Mouse (Mus musculus) cerebellum, adult 11-12 months (tissue): ENCODE data around the gene 1700010I14Rik.

ENCODE experiments used
- DNase-seq: peaks from one replicate; pipeline ENCODE4 v3.0.0; 2022

The 1700010I14Rik gene

DNA sequence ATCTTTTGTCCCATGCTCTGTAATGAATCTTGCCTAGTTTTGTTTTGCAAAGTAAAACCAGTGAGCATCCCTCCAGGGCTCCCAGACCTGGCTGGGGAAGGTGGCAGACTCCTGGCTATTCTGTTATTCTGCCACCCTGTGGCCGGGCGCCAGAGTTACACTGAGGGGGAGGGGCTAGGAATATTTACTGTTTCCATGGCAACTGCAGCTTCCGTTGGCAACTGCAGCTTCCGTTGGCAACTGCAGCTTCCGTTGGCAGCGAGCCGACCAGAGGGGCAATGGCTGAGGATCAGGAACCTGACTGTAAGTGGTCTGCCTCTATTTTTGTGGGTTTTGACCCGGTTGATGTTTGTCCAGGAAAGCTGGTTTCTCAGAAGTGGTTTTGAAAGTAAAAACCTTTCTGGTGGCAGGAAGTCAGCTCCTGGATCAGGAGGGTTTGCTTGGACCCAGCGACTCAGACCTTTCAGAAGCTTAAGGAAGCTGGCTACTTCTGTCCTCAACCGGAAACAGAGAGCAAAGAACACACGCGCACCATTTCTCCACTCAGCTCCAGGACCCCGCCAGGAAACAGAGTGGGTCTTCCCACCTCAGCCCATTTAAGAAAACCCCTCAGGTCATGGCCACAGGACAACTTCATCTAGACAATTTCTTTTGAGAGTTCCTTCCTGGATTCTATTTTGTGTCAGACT is at the start of gene 1700010I14Rik:
Gene 1700010I14Rik (plus strand): TSS at position 215 of the 689 bp plus-strand sequence.
- DNase-seq = peak; percentile 62

DNA sequence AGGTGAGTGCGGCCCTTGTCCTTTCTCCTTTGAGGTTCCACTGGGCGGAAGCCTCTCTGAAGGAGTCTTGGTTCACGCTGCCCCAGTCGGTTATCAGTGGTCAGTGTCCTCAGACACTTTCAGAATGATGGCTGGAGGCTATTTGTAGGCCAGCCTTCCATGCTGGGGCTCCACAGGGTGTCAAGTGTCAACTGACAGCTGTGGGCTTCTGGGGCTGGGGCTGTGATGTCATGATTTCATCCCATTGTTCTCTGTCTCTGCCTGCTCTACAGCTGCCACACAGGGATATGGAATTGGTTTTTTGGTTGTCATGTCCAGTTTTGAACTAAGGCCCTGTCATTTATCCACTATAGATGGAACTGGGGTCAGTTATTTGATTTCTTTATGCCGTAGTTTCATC is 36.5 kb upstream of the 1700010I14Rik start:
- no peak for DNase-seq

DNA sequence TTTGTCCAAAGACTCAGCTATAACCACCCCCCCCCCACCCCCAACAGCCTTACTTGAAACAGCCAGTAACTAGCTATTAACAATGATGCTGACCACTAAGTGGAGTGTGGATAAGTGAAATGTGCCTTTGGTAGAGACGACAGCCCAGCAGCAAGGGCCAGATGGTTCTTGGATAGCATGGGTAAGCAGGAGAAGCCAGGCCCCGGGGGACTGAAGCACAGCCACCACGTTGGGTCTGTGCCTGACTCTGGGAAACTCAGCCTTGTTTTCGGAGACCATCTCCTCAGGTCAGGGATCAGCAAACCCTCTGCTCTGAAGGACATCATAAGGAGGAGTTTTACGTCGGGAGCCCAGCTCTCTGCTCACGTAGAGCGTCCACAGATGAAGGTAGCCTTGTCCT is 35.2 kb upstream of the 1700010I14Rik start:
- no peak for DNase-seq

DNA sequence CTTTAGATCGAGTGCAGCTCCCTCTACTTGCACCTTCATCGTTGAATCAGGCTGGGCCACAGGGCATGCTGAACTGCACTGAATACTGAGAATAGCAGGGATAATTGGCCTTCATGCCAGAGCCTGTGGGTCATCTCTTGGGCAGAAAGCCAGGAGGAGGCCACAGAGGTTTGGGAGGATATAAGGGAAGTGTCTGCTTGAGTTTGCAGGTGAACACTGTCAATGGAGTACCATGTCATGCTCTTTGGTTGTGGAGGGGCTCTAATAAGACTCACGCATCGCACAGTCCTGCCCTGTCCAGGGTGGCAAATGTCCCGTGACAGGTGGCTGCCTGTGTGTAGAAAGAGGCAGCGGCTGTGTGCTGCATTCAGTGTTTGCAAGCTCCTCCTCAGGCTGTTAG is 30.0 kb upstream of the 1700010I14Rik start:
- DNase-seq = peak; percentile 63

DNA sequence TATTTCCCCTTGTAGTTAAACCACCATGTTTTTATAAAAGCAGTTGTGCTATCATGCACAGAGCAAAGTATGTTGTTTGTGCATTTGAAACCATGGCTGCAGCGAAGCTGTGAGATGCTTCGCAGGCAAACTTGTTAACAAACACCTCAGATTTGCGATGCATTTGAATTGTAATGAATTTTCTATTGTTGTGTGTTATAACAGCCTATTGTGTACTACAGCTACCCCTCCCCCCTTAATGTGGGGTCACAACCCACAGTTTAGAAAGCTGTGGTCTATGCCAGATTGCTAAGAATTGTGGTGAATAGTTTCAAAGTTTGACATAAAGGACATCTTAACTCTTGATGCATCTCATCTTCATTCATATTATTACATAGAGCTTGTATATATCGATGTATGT is 27.7 kb upstream of the 1700010I14Rik start:
- DNase-seq = no peak

DNA sequence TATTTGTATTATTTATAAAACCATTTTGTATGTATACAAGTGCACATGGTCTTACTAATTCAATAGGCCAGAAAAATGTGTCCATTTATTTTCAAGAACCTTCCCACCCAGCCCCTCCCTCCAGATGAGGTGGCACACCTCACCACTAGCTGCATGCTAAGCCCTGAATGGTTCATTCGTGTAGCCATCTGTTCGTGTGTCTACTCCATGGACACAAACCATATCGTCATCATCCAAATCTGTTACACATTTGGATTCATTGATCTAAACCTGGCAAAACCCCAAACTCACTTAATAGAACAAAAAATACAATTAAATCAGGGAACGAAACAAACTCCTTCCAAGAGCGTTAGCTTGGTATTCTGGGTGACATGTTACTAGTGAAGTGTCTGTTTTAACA is 27.0 kb upstream of the 1700010I14Rik start:
- no peak for DNase-seq

DNA sequence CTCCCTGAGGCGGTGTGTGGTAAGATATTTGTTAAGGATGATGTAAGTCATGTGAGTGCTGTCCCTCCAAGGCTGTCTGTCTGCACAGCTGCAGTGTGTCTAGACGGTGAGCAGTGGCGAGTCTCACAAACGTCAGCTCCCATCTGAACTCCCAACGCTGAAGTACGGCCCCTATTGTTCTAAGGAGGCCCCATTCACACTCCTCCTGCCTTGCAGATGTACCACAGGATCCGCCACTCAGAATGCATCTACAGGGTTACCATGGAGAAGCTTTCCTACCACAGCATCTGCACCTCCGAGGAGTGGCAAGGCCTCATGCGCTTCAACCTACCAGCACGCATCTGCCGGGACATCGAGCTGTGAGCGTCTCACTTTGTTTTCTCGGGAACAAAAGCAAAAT is 26.5 kb upstream of the 1700010I14Rik start:
- no peak for DNase-seq

DNA sequence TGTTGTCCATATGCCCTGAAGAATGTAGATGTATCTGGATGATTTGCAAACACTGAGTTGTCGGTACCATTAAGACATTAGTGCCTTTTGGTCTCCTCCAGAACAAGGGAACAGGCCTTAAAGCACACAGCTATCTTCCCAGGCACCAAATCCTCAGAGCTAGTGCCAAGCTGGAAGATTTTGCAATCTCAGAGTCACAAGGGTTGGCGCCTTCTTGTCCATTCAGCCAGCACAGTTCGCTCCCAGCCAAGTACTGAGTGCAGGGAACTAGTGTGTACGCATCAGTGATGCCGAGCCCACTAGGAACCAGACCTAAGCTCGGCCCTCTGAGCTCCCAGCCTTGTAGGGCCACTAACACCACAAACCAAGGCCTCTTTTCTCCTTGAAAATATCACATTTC is 23.0 kb upstream of the 1700010I14Rik start:
- DNase-seq = no peak

DNA sequence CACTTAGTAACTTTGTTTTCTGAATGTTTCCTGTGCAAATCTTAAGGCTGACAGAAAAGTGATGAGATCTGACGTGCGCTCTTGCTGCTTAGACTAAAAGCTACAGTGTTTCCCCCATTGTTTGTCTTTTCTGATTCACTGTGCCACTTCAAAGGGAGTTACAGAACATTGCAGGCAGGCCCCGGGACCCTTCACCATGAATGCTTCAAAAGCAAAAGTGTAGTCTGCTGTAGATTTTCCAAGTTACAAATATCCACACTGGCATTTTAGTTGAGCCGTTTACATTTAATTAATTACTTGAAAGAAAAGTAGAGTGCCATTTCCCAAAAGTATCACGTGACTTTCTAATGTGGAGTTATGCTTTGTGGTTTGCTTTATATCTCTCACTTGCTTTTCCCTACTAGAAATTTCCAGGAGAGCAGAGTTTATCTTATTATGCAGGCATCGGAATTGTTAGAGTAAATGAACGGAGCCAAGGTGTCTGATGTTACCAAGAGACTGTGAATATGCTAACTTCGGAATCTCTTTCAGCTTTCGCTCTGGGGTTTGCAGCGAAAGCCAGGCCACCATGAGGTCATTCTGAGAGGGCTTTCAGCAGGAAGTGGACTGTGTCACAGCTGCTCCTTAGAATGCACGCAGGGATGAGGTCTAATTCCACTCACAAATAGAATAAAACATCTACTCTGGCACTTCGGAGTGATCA is 15.8 kb upstream of the 1700010I14Rik start:
- no peak for DNase-seq

DNA sequence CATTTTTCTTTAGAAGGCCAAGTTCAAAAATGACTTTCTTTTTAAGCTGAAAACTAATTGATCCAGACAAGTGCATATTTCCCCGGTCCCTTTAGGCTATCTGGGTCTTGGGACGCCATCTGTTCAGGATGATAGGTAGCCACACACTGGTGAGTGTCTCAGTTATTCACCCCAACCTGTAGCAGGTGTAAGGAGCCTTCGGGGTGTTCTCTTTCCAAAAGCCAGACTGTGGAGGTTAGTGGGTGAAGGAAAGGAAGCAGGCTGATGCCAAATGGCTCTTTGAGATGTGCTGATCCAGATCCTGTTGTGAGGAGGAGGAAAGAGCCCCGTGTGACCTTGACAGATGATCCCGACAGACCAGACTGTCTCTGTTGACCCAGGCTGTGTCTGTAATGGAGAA is 14.8 kb upstream of the 1700010I14Rik start:
- DNase-seq = peak; percentile 30

DNA sequence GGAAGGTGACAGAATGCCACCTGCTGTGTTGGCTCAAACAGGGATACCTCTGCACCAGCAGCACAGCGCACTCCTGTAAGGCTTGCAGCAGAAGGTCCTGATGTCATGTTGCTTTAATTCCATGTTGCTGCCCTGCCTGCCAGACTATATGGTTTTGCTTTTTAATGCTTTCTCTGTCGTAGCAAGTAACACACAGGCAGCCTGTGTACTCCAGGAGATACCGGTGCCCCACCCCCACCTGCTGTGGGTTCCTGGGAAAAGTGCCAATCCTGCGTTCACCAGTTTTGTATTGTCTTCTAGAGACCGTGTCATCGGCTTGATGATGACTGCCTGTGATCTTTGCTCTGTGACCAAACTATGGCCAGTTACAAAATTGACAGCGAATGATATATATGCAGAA is 13.7 kb upstream of the 1700010I14Rik start:
- peak; percentile 63 for DNase-seq

DNA sequence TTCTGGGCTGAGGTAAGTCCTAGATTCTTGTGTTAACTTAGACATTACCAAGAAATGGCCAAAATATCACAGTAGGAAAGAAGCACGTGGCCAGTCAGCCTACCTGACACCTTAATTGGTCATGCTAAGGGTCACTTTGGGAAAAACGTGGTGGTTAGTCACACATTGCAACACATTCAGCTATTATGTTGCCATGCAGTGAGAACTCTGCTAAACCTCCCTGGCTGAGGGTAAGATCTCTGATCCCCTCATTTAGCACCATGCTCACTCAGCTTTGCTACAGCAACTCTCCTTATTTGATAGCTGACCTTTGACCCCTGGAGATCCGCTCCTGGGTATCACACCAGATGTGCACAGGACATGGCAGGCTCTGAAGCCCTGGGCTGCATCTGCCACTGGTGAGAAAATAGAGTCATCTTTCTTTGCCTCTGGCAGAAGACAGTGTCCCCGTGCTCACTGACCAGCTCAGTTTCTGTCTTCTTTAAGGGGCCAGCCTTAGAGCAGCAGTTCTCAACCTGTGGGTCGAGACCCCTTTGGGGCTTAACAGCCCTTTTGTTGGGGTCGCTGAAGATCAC is 13.2 kb upstream of the 1700010I14Rik start:
- no peak for DNase-seq

DNA sequence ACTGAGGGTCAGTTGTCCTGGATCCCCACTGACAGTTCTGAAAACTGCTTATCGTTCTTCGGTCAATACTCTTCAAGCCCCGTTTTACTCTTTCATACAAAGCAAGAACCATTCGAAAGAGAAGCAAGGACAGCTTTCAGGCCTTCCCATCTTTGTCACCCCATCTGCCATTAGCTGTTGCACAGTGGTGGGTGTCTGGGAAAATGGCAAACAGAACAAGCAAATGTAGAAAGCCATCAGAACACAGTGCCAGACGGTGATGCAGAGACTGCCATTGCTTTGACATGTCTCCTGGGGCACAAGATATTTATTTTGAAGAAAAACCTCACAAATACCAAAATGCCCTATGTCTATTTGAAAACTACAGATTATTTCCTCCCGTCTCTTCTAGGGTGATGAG is 11.4 kb upstream of the 1700010I14Rik start:
- DNase-seq = no peak

DNA sequence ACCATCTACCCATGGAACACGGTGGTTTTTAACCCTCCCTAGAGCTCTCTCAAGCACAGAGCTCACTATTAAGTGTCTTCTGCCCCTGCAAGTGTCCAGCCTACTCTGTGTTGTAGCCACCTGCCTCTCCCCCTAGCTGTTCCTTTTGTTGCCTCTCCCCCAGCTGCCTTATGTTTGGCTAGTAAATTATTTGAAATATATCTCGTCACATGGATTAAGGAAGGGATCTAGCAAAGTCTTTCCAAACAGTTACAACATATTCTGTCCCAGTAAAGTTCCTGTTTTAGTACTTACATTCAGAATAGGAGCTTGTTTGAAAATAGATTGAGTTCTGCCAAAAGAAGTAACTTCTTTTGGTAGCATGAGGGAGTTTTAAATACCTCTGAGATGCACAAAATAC is 10.9 kb upstream of the 1700010I14Rik start:
- no peak for DNase-seq

DNA sequence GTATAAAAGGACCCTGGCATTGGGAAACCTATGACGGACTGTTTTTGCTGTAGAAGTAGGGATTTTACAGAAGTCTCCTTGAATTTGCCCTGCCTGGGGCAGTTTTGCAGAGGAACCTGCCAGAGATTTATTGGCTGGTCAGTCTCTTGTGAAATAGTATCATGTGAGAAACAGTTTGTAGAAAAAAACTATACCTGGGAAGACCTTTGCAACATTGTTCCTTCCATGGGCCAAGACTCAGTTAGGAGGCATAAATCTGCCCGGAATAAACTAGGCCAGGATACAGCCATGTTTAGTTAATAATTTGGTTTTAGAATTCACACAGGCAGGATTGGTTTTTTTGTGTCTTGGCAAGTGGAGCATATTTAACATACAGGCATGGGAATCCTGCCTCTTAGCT is 4.6 kb upstream of the 1700010I14Rik start:
- no peak for DNase-seq

DNA sequence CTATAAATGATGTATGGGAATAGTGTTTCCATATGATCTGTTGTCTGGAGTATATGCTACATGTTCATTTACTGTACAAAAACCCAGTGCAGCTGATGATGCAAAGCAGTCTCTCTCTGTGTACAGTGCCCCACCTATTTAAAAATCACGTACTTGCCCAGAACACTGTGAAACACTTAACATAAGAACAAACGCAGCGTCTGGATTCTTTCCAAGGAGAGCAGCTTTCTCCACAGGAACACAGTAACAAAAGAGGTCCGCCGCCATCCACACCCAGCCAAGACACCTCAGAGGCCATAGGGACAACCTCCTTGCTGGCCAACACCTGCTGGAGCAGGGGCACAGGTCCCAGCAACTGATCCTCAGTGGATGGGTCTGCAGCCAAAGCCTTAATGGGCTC is 2.4 kb upstream of the 1700010I14Rik start:
- DNase-seq = peak; percentile 77

DNA sequence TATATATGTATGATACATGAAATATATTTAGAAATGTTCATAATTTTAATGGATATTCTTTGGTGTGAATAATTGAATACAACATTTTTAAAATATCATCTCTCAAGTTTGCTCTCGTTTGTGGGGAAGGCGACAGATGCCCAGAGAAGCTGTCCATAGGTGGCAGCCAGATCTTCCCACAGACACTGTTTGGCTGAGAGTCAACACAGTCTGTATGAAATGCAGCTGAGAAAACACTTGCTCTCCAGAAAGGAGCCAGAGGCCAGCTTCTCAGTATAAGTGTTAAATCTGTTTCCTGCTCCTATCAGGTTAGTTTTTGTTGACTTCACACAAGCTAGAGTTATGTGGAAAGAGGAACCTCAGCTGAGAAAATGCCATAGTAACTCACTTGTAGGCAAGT is 1.6 kb upstream of the 1700010I14Rik start:
- DNase-seq = no peak

DNA sequence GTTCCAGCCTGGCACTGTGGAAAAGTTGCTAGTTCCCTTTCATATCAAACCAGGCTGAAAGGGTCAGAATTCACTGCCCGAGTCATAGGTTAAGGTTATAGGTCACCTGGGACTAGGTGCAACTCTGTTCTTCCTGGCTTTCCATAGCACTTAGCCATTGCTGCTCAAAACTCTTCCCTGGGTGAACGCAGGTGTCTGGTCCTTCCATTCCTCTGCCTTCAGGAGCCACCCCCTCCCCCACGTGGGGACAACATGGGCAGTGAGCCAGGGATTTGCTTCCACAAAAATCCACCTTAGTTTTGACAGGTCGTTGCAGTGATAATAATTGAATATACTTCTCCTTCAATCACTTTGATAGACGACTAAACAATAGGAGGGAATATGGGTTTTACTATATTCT is 764 bp upstream of the 1700010I14Rik start:
- DNase-seq = no peak

DNA sequence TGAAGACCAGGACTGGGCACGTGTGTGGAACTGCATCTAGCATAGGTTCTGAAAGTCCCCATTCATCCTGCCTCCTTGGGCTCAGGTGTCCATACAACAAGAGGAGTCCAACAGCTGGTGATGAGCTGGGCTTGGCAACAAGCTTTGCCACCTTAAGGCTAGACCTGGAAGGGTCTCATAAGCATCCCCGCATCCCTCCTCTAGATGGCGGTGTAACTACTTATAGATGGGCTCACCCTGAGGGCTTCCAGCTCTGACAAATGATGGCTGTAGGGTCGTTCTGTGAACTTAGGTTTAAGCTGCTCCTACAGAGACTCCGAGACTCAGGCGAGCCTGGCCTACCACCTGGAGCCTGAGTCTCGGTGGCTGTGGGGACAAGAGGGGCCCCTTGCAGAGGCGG is 3.0 kb downstream of the 1700010I14Rik start:
- DNase-seq = no peak

DNA sequence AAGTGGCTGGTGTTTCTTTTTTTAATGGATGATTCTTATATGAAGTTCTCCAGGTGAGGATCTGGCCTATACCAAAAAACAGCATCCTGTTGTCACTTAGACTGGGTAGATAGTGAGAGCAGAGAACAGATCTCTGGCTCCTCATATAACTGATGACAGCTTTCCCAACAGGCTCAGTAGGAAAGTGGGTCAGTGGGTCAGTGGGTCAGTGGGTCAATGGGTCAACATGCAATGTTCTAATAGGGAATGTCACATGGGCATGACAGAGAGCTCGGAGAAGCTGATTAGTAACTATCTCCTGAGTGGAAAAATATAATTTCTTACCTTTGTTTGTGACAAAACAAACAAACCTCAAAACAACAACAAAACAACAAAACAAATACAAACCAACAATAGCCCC is 7.2 kb downstream of the 1700010I14Rik start:
- DNase-seq = no peak

DNA sequence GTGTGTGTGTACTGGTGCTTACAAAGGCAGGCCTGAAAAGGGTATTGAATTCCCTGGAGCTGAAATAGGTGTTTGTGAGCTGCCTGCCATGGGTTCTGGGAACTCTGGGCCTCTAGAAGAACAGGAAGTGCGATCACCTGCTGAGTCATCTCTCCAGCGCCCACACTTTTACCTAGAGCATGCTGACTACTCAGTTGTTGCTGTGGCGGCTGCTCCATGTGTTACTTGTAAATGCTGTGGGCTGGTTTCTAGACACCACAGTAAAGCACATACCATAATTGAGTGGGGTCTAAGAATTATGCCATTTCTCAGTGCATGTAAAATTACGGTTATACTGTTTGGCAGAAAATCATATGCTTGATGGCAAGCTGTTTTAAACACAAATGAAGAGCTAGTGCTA is 14.3 kb downstream of the 1700010I14Rik start:
- no peak for DNase-seq

DNA sequence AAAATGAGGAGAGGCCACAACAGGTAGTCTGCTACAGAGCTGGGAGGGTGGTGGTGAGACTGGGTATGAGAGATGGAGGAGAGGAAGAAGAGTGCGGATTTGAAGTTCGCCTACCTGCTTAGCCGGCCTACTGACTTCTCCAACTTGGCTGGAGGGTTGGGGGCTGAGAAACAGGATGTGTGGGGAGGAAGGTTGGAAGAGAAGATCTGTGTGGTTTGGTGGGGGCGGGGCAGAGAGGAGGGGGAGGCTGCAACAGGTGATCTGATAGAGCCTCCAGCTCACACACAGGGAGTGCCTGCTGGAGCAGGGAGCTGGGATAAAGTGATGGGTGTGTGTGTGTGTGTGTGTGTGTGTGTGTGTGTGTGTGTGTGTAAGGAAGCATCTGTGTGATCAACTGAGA is 16.4 kb downstream of the 1700010I14Rik start:
- no peak for DNase-seq

DNA sequence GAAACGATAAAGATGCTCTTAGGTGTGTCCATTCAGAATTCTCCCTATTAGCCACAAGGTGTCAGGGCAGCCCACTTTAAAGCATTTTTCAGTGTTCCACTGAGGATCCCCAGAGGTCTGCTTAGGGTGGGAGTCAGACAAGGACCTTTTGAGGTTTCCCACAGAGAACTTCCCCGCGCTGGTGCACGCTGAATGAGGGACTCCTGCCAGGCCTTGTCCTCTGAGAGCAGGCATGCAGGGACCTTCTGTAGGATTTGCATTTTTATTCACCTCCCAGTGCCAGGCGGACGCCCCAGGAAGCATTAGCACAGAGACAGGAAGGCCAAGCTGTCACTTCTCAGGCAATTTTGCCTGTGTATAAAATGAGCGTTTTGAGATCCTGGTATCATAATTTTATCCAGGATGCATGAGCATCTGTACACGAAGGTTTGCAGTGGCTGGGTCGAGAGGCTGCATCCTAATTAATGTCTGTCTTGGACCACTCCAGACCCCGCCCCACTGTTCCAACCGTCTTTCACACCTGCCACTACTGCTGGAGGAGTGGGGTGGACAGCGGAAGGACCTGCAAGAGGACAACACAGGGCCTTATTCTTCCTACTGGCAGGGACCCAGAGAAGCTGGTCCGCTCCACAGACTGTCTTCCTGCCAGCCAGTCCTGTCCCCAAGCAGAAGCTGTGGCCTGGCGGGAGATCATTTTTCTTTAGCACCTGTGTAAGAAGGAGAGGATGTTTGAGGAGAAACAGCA is 35.2 kb downstream of the 1700010I14Rik start:
- peak; percentile 70 for DNase-seq

DNA sequence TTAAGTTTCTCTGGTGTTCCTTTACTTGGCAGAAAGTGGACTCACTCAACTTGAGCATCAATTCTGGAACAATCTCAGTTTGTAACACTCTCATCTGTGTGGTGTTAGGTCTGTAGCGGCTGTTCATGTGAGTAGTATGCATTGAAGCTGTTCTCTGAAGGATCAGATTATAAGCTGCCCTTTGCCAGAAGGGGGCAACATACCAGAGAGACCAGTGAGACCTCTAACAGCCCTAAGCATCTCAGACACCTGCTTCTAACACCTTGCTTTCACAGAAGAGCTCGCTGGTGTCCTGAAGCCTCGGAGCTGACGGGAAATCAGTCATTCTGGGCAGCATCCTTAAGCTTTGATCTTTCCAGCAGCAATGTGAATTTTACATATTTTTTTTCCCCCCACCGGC is 42.0 kb downstream of the 1700010I14Rik start:
- DNase-seq = no peak
